Mouse (Mus musculus) olfactory bulb, adult 2 months (tissue): ENCODE data around the gene Crispld2.

ENCODE experiments used
- CTCF ChIP-seq: fragments of 200-500 bp; IDR thresholded peaks from 2 replicates; pipeline ENCODE4 v1.5.1; 2012; ENCODE audit warnings: low read depth, mild to moderate bottlenecking, low read length, moderate library complexity; ENCODE audit not compliant: insufficient read depth
- POLR2A ChIP-seq: fragments of 200-500 bp; IDR thresholded peaks from 2 replicates; pipeline ENCODE4 v1.6.1; 2012; ENCODE audit warnings: mild to moderate bottlenecking, low read depth, low read length, moderate library complexity; ENCODE audit not compliant: insufficient read depth

- no peak for TF ChIP-seq POLR2A
- TF ChIP-seq CTCF, result no peak
These were observed 52.7 kb downstream of the Crispld2 start for GRCm38 (mm10) chr8:120044907-120045306.
